Mouse (Mus musculus): ENCODE data around the gene Kif21a. TPM values are rescaled to one million over a fixed set of nuclear protein-coding genes. Genes with fewer than 3 reads are reported as not detected.

Kif21a gene
- polyA plus RNA-seq, 1 experiment from 2014 or later: 39.7 TPM

DNA sequence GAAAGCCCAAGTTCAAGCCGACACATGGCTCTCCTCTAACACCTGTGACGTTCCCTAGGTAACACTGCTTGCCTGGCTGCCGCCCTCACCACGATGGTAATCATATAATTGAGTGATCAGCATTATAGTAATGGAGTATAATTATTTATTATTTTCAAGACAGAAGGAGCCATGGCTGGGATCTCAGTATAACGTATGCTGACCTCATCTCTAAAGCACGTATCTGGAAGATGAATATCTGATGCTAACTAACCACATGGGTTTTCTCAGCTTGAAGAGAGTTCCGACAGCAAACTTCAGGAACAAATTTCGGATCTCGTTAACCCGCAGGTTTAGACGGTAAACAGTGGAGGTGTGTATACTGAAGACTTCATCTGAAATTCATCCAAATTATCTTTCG is 33.4 kb downstream of the Kif21a start:
- H3K36me3 ChIP-seq: no peaks in the 10 kb centered on the region
- WGBS: 64% methylated on average over 12 of the region's 12 CpGs
- peak overlapping the region; percentile 45 for H3K4me2 ChIP-seq (replicated peaks)
- H3K4me3 ChIP-seq: no peak overlapping the region
- no peak overlapping the region for H3K9ac ChIP-seq
- no peaks in the 10 kb centered on the region for H3K9me3 ChIP-seq (replicated peaks)
- peak overlapping the region; percentile 52 for H3K27ac ChIP-seq
- ATAC-seq (ENCODE audit: low FRiP score): no peak
- no peaks in the 10 kb centered on the region for H3K27me3 ChIP-seq
- H3K4me1 ChIP-seq: peaks cover 39% of the 10 kb centered on the region

DNA sequence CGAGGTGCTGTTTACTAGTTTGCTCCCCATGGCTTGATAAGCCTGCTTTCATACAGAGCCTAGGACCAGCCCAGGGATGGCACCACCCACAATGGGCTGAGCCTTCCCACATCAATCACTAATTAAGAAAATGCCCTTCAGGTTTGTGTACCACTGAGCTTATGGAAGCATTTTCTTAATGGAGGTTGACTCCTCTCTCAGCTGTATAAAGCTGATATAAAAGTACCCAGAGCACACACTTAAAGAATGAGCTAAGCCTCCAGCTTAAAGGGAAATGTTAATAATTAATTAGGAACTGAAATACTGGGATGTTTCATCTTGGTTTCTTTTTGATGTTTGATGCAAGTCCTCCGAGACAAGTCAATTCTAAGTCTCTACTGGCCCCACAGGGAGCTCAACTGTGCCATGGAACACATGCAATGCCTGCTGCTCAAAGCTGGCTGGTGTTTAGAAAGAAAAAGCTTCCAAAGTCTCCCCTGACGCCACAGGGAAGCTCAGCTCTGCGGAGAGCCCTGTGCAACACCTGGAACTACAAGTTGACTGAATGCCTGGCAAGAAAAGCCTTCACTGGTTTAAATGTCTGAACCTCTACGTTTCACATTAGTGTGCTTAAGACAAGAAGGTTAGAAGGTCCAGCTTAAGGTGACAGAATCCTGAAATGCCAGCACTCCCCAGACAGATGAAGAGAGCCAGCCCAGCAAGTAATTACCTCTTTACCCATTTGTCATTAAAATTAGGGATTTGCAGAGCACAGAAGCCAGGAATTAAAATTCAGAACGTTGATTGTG is 36.8 kb downstream of the Kif21a start:
- H3K4me1 ChIP-seq: peaks cover 45% of the 10 kb centered on the region
- ATAC-seq (ENCODE audit: low FRiP score): no peak

DNA sequence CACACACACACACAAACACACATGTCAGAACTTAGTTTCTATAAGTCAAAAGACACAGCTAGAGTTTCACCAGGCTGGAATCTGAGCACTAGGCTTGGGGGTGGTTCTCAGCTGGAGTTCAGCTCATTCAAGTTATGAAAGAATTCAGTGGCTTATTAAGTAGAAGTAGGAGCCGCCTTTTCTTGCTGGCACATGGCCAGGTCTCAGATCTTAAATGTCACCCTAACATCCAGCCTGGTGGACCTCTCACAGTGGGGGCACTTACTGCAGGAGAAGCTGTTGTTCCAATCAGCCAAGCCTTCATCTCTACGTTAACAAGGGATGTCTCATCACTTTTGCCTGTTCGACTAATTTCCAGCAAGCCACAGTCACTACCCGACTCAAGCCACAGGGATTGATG is 39.5 kb downstream of the Kif21a start:
- Histone ChIP-seq H3K9ac (no peak overlapping the region), H3K27me3 (no peaks in the 10 kb centered on the region), H3K9me3 (replicated peaks) (no peaks in the 10 kb centered on the region), H3K27ac (no peak overlapping the region), H3K36me3 (no peaks in the 10 kb centered on the region), H3K4me3 (no peak overlapping the region), H3K4me1 (peaks cover 26% of the 10 kb centered on the region), H3K4me2 (replicated peaks) (no peak overlapping the region)
- ATAC-seq (ENCODE audit: low FRiP score): no peak
- 40% methylated on average over 4 of the region's 4 CpGs for WGBS

More for the DNA sequence above, 36.8 kb downstream of the Kif21a start:
- Histone ChIP-seq H3K36me3 (no peaks in the 10 kb centered on the region), H3K4me3 (no peak overlapping the region), H3K9ac (no peak overlapping the region), H3K4me2 (replicated peaks) (no peak overlapping the region), H3K9me3 (replicated peaks) (no peaks in the 10 kb centered on the region), H3K27ac (peak overlapping the region; percentile 49), H3K27me3 (no peaks in the 10 kb centered on the region)
- 17% methylated on average over 6 of the region's 6 CpGs for WGBS

DNA sequence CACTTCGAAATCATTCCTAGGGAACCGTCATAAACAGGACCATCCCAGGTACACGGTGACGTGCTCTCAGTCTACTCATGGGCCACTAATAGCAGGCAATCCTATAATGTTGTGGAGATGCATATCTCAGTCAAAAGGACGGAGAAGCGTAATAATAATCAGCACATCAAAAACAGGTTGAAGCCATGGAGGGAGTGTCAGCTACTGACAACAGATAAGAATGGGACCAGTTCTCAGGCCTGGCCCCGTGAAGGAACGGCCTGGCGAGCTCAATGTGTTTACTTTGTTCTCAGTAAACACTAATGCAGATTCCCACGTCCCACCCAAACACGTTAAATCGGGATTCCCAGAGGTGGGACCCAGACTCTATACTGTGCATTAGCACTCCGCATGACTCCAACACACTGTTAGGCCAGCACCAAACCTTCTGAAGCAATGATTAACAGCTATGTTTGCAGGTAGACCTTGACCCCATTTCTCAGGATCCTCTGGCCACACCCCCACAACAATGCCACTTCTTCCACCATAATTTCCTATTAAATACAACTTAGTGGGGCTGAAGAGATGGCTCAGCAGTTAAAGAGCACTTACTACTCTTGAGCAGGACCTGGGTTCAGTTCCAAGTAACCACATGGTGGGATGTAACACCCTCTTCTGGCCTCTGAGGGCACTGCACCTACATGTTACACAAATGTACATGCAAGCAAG is 42.5 kb downstream of the Kif21a start:
- Histone ChIP-seq H3K4me2 (replicated peaks) (no peak overlapping the region), H3K27me3 (no peaks in the 10 kb centered on the region), H3K36me3 (no peaks in the 10 kb centered on the region), H3K27ac (no peak overlapping the region), H3K9me3 (replicated peaks) (no peaks in the 10 kb centered on the region), H3K4me1 (peaks cover 16% of the 10 kb centered on the region), H3K4me3 (no peak overlapping the region), H3K9ac (no peak overlapping the region)
- WGBS: 95% methylated on average over 13 of the region's 13 CpGs
- no peak for ATAC-seq (ENCODE audit: low FRiP score)

DNA sequence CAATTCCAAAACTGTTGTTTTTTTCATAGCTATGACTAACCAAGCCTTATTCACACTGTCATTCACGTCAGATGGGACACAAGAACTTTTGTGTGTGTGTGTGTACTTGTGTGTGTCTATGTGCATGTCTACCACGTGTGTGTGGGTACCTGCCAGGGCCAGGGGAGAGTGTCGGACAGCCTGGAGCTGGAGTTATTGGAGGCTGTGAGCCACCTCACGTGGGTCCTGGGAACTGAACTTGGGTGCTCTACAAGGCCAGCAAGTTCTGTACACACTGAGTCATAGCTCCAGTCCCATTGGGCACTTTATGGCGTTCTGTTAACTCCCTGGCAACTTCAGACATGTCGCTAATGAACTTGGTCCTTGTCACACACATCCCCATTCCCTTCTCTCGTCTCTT is 45.0 kb downstream of the Kif21a start:
- ATAC-seq (ENCODE audit: low FRiP score): no peak
- Histone ChIP-seq H3K36me3 (no peaks in the 10 kb centered on the region), H3K27me3 (no peaks in the 10 kb centered on the region), H3K4me2 (replicated peaks) (no peak overlapping the region), H3K27ac (no peak overlapping the region), H3K9me3 (replicated peaks) (no peaks in the 10 kb centered on the region), H3K9ac (no peak overlapping the region), H3K4me1 (peaks cover 16% of the 10 kb centered on the region), H3K4me3 (no peak overlapping the region)
- 88% methylated on average over 7 of the region's 7 CpGs for WGBS

DNA sequence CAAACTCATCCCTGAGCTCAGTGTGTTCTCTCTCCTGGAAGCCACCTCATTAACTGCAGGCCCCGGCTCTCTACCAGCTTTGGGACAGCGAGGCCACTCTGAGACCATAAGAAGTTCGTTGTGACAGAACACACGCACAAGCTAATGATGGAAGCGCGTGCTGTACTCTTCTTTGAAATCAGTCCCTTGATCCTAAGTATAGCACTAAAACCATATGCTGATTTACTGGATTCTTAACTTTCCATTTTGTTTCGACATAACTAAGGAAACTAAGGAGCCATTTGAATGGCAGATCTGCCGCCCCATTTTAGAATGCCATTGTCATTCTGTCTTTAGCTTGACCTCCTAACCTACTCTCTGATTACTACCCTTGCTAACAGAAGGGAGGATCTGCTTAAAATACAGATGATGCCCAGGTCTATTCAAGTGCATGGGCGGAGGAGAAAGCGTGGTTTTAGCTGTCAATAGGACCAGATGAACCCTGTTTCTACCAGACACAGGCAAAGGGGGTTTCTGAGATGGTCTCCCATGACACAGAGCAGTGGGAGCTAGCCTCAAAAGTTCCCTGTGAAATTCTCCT is 48.6 kb downstream of the Kif21a start:
- no peak for ATAC-seq (ENCODE audit: low FRiP score)
- Histone ChIP-seq H3K4me1 (peaks cover 19% of the 10 kb centered on the region), H3K36me3 (peaks cover 7% of the 10 kb centered on the region; the same call in 1 of the 2 replicates), H3K27ac (peak overlapping the region; percentile 57), H3K4me2 (replicated peaks) (peak overlapping the region; percentile 9; the same call in 1 of the 2 replicates), H3K27me3 (no peaks in the 10 kb centered on the region), H3K9ac (no peak overlapping the region), H3K9me3 (replicated peaks) (no peaks in the 10 kb centered on the region), H3K4me3 (no peak overlapping the region)
- 51% methylated on average over 10 of the region's 10 CpGs for WGBS

DNA sequence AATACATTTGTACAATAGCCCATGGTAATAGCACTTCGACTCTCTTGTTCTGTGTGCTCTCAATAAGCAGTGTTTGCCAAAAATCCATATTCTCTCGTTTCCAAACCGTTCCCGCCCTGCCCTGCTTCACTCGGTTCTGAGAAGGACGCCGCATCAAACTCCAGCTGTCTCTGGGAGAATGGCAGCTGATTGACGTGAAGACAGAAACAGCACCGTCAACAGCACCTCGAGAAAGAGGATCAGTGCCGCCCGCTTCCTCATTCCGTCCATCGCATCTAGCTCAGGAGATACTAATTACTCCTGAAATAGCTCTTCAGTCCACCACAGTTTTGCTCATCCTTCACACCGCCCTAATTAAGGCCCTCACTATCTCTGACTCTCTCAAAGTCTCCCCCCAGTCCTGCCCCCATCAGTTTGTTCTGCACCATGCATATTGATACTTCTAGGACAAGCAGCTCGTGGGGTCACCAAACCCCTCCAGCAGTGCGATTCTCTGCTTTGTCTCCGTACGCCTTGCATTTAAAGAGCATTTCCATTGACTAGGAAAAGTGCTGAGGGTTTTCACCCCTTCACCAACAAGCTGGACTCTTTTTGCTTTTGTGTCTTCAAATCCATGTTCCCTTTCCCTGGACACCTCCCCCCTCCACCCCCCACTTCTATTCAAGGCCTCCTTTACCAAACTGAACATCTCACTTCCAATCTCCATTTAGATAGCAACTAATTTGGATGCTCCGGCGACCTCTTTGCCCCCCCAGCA is 49.3 kb downstream of the Kif21a start:
- no peak for ATAC-seq (ENCODE audit: low FRiP score)
- Histone ChIP-seq H3K4me1 (peaks cover 19% of the 10 kb centered on the region), H3K27ac (peak overlapping the region; percentile 57)

DNA sequence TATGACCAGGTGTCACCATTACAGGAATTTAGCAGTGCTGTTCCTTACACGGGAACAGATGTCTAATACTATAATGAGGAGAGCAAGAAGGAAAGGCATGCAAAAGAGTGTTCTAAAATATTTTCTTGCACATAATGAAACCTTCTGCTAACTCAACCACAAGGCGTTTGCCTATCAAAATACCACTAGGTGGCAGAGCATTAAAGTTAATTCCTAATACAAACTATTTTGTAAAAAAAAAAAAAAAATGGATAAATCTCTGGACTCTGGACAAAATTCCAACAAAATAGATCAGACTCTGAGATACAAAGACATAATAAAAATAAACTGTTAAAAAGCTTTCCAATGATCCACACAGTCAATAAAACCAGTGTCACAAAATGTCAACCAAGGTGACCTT is 56.9 kb downstream of the Kif21a start:
- Histone ChIP-seq H3K9me3 (replicated peaks) (no peaks in the 10 kb centered on the region), H3K4me1 (no peaks in the 10 kb centered on the region), H3K4me2 (replicated peaks) (no peak overlapping the region), H3K27me3 (no peaks in the 10 kb centered on the region), H3K9ac (no peak overlapping the region), H3K4me3 (no peak overlapping the region), H3K36me3 (peaks cover 48% of the 10 kb centered on the region), H3K27ac (no peak overlapping the region)
- WGBS: 75% methylated on average over 2 of the region's 2 CpGs
- ATAC-seq (ENCODE audit: low FRiP score): no peak

More for the DNA sequence above, 49.3 kb downstream of the Kif21a start:
- no peak overlapping the region for H3K4me3 ChIP-seq
- no peak overlapping the region for H3K9ac ChIP-seq
- no peaks in the 10 kb centered on the region for H3K9me3 ChIP-seq (replicated peaks)
- H3K4me2 ChIP-seq (replicated peaks): peak overlapping the region; percentile 9
- WGBS: 47% methylated on average over 21 of the region's 21 CpGs
- H3K36me3 ChIP-seq: peaks cover 7% of the 10 kb centered on the region; the same call in 1 of the 2 replicates
- no peaks in the 10 kb centered on the region for H3K27me3 ChIP-seq

DNA sequence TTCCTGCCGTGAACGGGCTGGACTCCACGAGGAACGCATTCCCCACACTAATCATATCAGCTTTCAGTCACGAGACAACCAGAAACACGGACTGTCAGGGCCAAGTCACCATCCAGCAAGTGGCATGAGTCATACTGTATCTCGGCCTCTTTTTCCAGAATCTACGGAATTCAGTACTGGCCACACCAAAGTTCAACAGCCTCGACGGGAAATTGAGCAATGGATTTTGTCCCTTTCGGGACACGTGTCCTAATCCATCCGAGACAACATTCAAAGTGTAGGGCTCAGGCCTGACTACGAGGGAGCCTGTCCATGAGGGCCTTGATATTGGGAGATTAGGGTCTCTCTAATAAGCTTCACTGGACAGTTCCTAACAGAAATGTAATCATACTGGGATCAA is 57.4 kb downstream of the Kif21a start:
- Histone ChIP-seq H3K4me1 (no peaks in the 10 kb centered on the region), H3K9ac (no peak overlapping the region), H3K4me3 (no peak overlapping the region), H3K27ac (no peak overlapping the region), H3K4me2 (replicated peaks) (no peak overlapping the region), H3K9me3 (replicated peaks) (no peaks in the 10 kb centered on the region), H3K27me3 (no peaks in the 10 kb centered on the region), H3K36me3 (peaks cover 51% of the 10 kb centered on the region)
- 88% methylated on average over 14 of the region's 14 CpGs for WGBS
- ATAC-seq (ENCODE audit: low FRiP score): no peak

DNA sequence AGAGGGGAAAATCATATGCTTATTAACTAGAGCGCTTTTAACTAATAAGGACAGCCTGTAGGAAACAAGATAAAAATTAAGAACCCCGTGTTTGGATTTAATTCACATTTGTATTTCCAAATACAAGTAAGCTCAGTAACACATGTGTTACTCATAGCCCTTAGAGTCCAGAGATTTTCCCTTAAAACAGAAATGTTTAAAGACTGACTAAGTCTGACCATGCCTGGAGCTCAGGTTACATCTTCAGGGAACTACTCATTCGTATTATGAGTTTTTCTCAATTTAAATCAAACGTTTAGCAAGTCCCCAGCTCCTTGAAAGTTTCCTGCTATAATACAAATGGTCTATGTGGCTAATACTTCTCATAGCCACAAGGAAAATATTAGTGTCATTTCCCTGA is 57.9 kb downstream of the Kif21a start:
- H3K4me2 ChIP-seq (replicated peaks): no peak overlapping the region
- H3K9me3 ChIP-seq (replicated peaks): no peaks in the 10 kb centered on the region
- H3K27me3 ChIP-seq: no peaks in the 10 kb centered on the region
- no peak for ATAC-seq (ENCODE audit: low FRiP score)
- no peak overlapping the region for H3K4me3 ChIP-seq
- H3K4me1 ChIP-seq: no peaks in the 10 kb centered on the region
- H3K9ac ChIP-seq: no peak overlapping the region
- peaks cover 54% of the 10 kb centered on the region for H3K36me3 ChIP-seq
- WGBS: 75% methylated on average over 4 of the region's 4 CpGs
- H3K27ac ChIP-seq: no peak overlapping the region

DNA sequence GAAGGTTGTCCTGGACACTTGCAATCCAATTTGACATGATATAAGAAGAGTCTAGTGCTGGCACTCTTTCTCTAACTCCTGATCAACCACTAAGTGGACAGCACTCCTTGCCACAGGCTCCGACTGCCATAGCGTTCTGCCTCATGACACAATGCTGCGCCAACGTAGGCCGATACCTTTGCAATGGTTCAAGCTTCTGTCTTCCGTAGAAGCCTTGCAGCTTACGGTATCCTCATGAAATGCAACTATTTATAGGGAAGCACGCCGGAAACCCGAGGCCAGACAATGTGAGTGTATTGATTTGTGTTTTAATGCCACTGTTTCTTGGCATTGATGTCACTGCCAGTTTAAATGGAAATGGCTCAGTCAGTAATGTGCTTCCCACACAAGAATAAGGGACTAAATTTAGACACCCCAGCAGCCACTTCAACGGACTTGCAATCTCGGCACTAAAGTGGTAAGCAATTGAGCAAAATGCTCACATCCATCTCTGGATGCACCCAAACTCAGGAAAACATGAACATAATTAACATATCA is 62.0 kb downstream of the Kif21a start:
- H3K9me3 ChIP-seq (replicated peaks): no peaks in the 10 kb centered on the region
- H3K27ac ChIP-seq: no peak overlapping the region
- no peak overlapping the region for H3K9ac ChIP-seq
- H3K27me3 ChIP-seq: no peaks in the 10 kb centered on the region
- 94% methylated on average over 12 of the region's 12 CpGs for WGBS
- peaks cover 56% of the 10 kb centered on the region for H3K36me3 ChIP-seq
- no peak overlapping the region for H3K4me2 ChIP-seq (replicated peaks)
- H3K4me3 ChIP-seq: no peak overlapping the region
- no peak for ATAC-seq (ENCODE audit: low FRiP score)
- no peaks in the 10 kb centered on the region for H3K4me1 ChIP-seq

DNA sequence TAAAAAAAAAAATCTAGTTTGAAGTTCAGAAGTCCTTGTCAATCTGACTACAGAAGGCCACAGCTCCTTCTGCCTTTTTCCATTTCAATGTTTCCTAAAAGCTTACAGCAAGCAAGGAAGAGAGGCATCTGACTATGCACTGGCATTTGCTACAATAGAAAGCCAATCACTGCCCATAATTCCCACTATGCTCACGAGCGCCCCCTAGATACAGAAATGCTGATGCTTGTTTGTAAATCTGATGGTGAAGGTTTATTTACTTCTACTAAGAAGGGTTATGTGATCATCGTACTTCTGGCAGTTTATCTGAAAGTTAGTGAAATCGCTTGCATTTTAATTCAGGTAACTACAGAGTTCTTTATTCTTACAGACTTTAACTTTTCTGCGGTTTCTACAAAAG is 73.8 kb downstream of the Kif21a start:
- Histone ChIP-seq H3K27me3 (no peaks in the 10 kb centered on the region), H3K27ac (no peak overlapping the region), H3K9me3 (replicated peaks) (peaks cover 6% of the 10 kb centered on the region; the same call in 1 of the 2 replicates), H3K4me3 (no peak overlapping the region), H3K9ac (no peak overlapping the region), H3K4me2 (replicated peaks) (no peak overlapping the region), H3K4me1 (peaks cover 4% of the 10 kb centered on the region), H3K36me3 (peaks cover 47% of the 10 kb centered on the region)
- ATAC-seq (ENCODE audit: low FRiP score): no peak
- WGBS: 73% methylated on average over 5 of the region's 5 CpGs
